Mouse (Mus musculus): ENCODE data around the gene Blm. TPM values are rescaled to one million over a fixed set of nuclear protein-coding genes. Genes with fewer than 3 reads are reported as not detected.

The Blm gene
- polyA plus RNA-seq, 1 experiment from 2014 or later = 51.8 TPM

- no peak for ATAC-seq (ENCODE audit: insufficient number of reproducible peaks, low FRiP score, low TSS enrichment, low read depth)
- H3K27me3 ChIP-seq (ENCODE audit: control insufficient read depth, insufficient read depth, low read length) = no peaks in the 10 kb centered on the region
- no peaks in the 10 kb centered on the region for H3K36me3 ChIP-seq (ENCODE audit: control insufficient read depth, insufficient read depth, low read length)
- H3K9ac ChIP-seq (ENCODE audit: low read length) = no peak overlapping the region
- H3K9me3 ChIP-seq (ENCODE audit: control insufficient read depth, low read length) = no peaks in the 10 kb centered on the region
- H3K4me1 ChIP-seq (ENCODE audit: control insufficient read depth, insufficient read depth, low read length) = no peaks in the 10 kb centered on the region
- no peak overlapping the region for H3K27ac ChIP-seq (replicated peaks; ENCODE audit: low read depth, low read length)
- H3K4me3 ChIP-seq (ENCODE audit: low read depth, low read length) = no peak overlapping the region
- peak; percentile 28 for DNase-seq (ENCODE audit: low spot score)
- peak overlapping the region; percentile 0; the same call in 1 of the 2 replicates for H3K4me2 ChIP-seq (ENCODE audit: low read depth, severe bottlenecking)
- WGBS = 29% methylated on average over 20 of the region's 20 CpGs
Observed at GRCm38 (mm10) chr7:80422759-80423480, 112.0 kb downstream of the Blm start.

- Histone ChIP-seq H3K36me3 (ENCODE audit: control insufficient read depth, insufficient read depth, low read length) (no peaks in the 10 kb centered on the region), H3K4me3 (ENCODE audit: low read depth, low read length) (no peak overlapping the region)
- ATAC-seq (ENCODE audit: insufficient number of reproducible peaks, low FRiP score, low TSS enrichment, low read depth) = no peak
Observed at GRCm38 (mm10) chr7:80421576-80421975, 113.3 kb downstream of the Blm start.

GRCm38 (mm10) chr7:80420586-80420985, 114.3 kb downstream of the Blm start:
- Histone ChIP-seq H3K27me3 (ENCODE audit: control insufficient read depth, insufficient read depth, low read length) (no peaks in the 10 kb centered on the region), H3K4me2 (ENCODE audit: low read depth, severe bottlenecking) (no peak overlapping the region), H3K9ac (ENCODE audit: low read length) (no peak overlapping the region), H3K9me3 (ENCODE audit: control insufficient read depth, low read length) (no peaks in the 10 kb centered on the region), H3K27ac (replicated peaks; ENCODE audit: low read depth, low read length) (no peak overlapping the region), H3K36me3 (ENCODE audit: control insufficient read depth, insufficient read depth, low read length) (no peaks in the 10 kb centered on the region), H3K4me3 (ENCODE audit: low read depth, low read length) (no peak overlapping the region), H3K4me1 (ENCODE audit: control insufficient read depth, insufficient read depth, low read length) (no peaks in the 10 kb centered on the region)
- no peak for ATAC-seq (ENCODE audit: insufficient number of reproducible peaks, low FRiP score, low TSS enrichment, low read depth)
- 90% methylated on average over 4 of the region's 4 CpGs for WGBS
- DNase-seq (ENCODE audit: low spot score) = no peak

More at GRCm38 (mm10) chr7:80421576-80421975, 113.3 kb downstream of the Blm start:
- no peaks in the 10 kb centered on the region for H3K4me1 ChIP-seq (ENCODE audit: control insufficient read depth, insufficient read depth, low read length)
- WGBS = 95% methylated on average over 6 of the region's 6 CpGs
- no peak for DNase-seq (ENCODE audit: low spot score)
- no peak overlapping the region for H3K9ac ChIP-seq (ENCODE audit: low read length)
- H3K27ac ChIP-seq (replicated peaks; ENCODE audit: low read depth, low read length) = no peak overlapping the region
- H3K9me3 ChIP-seq (ENCODE audit: control insufficient read depth, low read length) = no peaks in the 10 kb centered on the region
- H3K4me2 ChIP-seq (ENCODE audit: low read depth, severe bottlenecking) = no peak overlapping the region
- no peaks in the 10 kb centered on the region for H3K27me3 ChIP-seq (ENCODE audit: control insufficient read depth, insufficient read depth, low read length)

- H3K4me2 ChIP-seq (ENCODE audit: low read depth, severe bottlenecking) = no peak overlapping the region
- no peak overlapping the region for H3K4me3 ChIP-seq (ENCODE audit: low read depth, low read length)
- no peaks in the 10 kb centered on the region for H3K27me3 ChIP-seq (ENCODE audit: control insufficient read depth, insufficient read depth, low read length)
- no peaks in the 10 kb centered on the region for H3K36me3 ChIP-seq (ENCODE audit: control insufficient read depth, insufficient read depth, low read length)
- no peak overlapping the region for H3K27ac ChIP-seq (replicated peaks; ENCODE audit: low read depth, low read length)
- ATAC-seq (ENCODE audit: insufficient number of reproducible peaks, low FRiP score, low TSS enrichment, low read depth) (no peak), DNase-seq (ENCODE audit: low spot score) (no peak)
- H3K4me1 ChIP-seq (ENCODE audit: control insufficient read depth, insufficient read depth, low read length) = no peaks in the 10 kb centered on the region
- H3K9me3 ChIP-seq (ENCODE audit: control insufficient read depth, low read length) = no peaks in the 10 kb centered on the region
- 58% methylated on average over 3 of the region's 3 CpGs for WGBS
- no peak overlapping the region for H3K9ac ChIP-seq (ENCODE audit: low read length)
Observed at GRCm38 (mm10) chr7:80419278-80419677, 115.6 kb downstream of the Blm start.

- no peaks in the 10 kb centered on the region for H3K9me3 ChIP-seq (ENCODE audit: control insufficient read depth, low read length)
- H3K4me2 ChIP-seq (ENCODE audit: low read depth, severe bottlenecking) = no peak overlapping the region
- no peak overlapping the region for H3K9ac ChIP-seq (ENCODE audit: low read length)
- ATAC-seq (ENCODE audit: insufficient number of reproducible peaks, low FRiP score, low TSS enrichment, low read depth) (no peak), DNase-seq (ENCODE audit: low spot score) (no peak)
- no peak overlapping the region for H3K27ac ChIP-seq (replicated peaks; ENCODE audit: low read depth, low read length)
- 85% methylated on average over 3 of the region's 3 CpGs for WGBS
- H3K27me3 ChIP-seq (ENCODE audit: control insufficient read depth, insufficient read depth, low read length) = no peaks in the 10 kb centered on the region
- H3K4me1 ChIP-seq (ENCODE audit: control insufficient read depth, insufficient read depth, low read length) = no peaks in the 10 kb centered on the region
- no peaks in the 10 kb centered on the region for H3K36me3 ChIP-seq (ENCODE audit: control insufficient read depth, insufficient read depth, low read length)
- no peak overlapping the region for H3K4me3 ChIP-seq (ENCODE audit: low read depth, low read length)
Observed at GRCm38 (mm10) chr7:80418036-80418435, 116.9 kb downstream of the Blm start.

GRCm38 (mm10) chr7:80417601-80418000, 117.3 kb downstream of the Blm start:
- H3K36me3 ChIP-seq (ENCODE audit: control insufficient read depth, insufficient read depth, low read length) = no peaks in the 10 kb centered on the region
- DNase-seq (ENCODE audit: low spot score) = no peak
- H3K9ac ChIP-seq (ENCODE audit: low read length) = no peak overlapping the region
- no peak overlapping the region for H3K27ac ChIP-seq (replicated peaks; ENCODE audit: low read depth, low read length)
- H3K9me3 ChIP-seq (ENCODE audit: control insufficient read depth, low read length) = no peaks in the 10 kb centered on the region
- H3K4me1 ChIP-seq (ENCODE audit: control insufficient read depth, insufficient read depth, low read length) = no peaks in the 10 kb centered on the region
- ATAC-seq (ENCODE audit: insufficient number of reproducible peaks, low FRiP score, low TSS enrichment, low read depth) = no peak
- H3K4me3 ChIP-seq (ENCODE audit: low read depth, low read length) = no peak overlapping the region
- H3K27me3 ChIP-seq (ENCODE audit: control insufficient read depth, insufficient read depth, low read length) = no peaks in the 10 kb centered on the region
- H3K4me2 ChIP-seq (ENCODE audit: low read depth, severe bottlenecking) = no peak overlapping the region

GRCm38 (mm10) chr7:80416969-80417368, 118.0 kb downstream of the Blm start:
- Histone ChIP-seq H3K4me2 (ENCODE audit: low read depth, severe bottlenecking) (no peak overlapping the region), H3K27ac (replicated peaks; ENCODE audit: low read depth, low read length) (no peak overlapping the region), H3K4me3 (ENCODE audit: low read depth, low read length) (no peak overlapping the region), H3K9me3 (ENCODE audit: control insufficient read depth, low read length) (no peaks in the 10 kb centered on the region), H3K36me3 (ENCODE audit: control insufficient read depth, insufficient read depth, low read length) (no peaks in the 10 kb centered on the region), H3K4me1 (ENCODE audit: control insufficient read depth, insufficient read depth, low read length) (no peaks in the 10 kb centered on the region), H3K9ac (ENCODE audit: low read length) (no peak overlapping the region), H3K27me3 (ENCODE audit: control insufficient read depth, insufficient read depth, low read length) (no peaks in the 10 kb centered on the region)
- DNase-seq (ENCODE audit: low spot score) (no peak), ATAC-seq (ENCODE audit: insufficient number of reproducible peaks, low FRiP score, low TSS enrichment, low read depth) (no peak)
- 87% methylated on average over 7 of the region's 7 CpGs for WGBS

- no peak for ATAC-seq (ENCODE audit: insufficient number of reproducible peaks, low FRiP score, low TSS enrichment, low read depth)
- Histone ChIP-seq H3K4me1 (ENCODE audit: control insufficient read depth, insufficient read depth, low read length) (no peaks in the 10 kb centered on the region), H3K9ac (ENCODE audit: low read length) (no peak overlapping the region), H3K4me3 (ENCODE audit: low read depth, low read length) (no peak overlapping the region), H3K9me3 (ENCODE audit: control insufficient read depth, low read length) (no peaks in the 10 kb centered on the region), H3K27me3 (ENCODE audit: control insufficient read depth, insufficient read depth, low read length) (no peaks in the 10 kb centered on the region), H3K4me2 (ENCODE audit: low read depth, severe bottlenecking) (no peak overlapping the region), H3K36me3 (ENCODE audit: control insufficient read depth, insufficient read depth, low read length) (no peaks in the 10 kb centered on the region), H3K27ac (replicated peaks; ENCODE audit: low read depth, low read length) (no peak overlapping the region)
- no peak for DNase-seq (ENCODE audit: low spot score)
- WGBS = 84% methylated on average over 7 of the region's 7 CpGs
Observed at GRCm38 (mm10) chr7:80414303-80414855, 120.5 kb downstream of the Blm start.
